Mouse (Mus musculus) megakaryocyte-erythroid progenitor cell, adult 5 weeks (primary cell): ENCODE results near the gene Pbld1. TPM values are rescaled to one million over a fixed set of nuclear protein-coding genes. Genes with fewer than 3 reads are reported as not detected.

Source experiments
- polyA plus RNA-seq: library from polyadenylated mRNA; stranded (reverse); fragments of >175 nt; gene quantifications from 2 replicates; pipeline ENCODE4 v1.2.3, GENCODE M21; 2012

The Pbld1 gene
- polyA plus RNA-seq, result 0.12 TPM in 1 of 2 replicates, not detected in the other

DNA sequence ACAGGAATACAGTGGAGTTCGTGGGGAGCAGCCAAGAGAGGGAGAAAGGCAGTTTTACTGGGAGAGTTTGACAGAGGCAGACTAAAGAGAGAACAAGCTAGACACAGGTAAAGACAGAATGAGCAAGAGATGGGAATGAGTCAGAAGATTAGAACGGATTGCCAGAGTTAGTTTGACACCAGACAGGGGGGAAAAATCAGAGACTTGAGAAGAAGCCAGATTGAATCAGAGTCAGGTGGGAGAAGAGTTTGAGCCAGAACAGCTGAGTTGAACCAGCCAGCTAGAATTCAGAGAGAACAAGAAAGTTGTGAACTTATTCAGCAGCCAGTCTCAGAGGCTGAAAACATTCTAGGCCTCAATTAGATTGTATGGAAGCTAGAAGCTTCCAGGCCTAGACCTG is at the start of gene Pbld1:
TSS of gene Pbld1 (plus strand) at position 301 of the 400 bp plus-strand sequence.

DNA sequence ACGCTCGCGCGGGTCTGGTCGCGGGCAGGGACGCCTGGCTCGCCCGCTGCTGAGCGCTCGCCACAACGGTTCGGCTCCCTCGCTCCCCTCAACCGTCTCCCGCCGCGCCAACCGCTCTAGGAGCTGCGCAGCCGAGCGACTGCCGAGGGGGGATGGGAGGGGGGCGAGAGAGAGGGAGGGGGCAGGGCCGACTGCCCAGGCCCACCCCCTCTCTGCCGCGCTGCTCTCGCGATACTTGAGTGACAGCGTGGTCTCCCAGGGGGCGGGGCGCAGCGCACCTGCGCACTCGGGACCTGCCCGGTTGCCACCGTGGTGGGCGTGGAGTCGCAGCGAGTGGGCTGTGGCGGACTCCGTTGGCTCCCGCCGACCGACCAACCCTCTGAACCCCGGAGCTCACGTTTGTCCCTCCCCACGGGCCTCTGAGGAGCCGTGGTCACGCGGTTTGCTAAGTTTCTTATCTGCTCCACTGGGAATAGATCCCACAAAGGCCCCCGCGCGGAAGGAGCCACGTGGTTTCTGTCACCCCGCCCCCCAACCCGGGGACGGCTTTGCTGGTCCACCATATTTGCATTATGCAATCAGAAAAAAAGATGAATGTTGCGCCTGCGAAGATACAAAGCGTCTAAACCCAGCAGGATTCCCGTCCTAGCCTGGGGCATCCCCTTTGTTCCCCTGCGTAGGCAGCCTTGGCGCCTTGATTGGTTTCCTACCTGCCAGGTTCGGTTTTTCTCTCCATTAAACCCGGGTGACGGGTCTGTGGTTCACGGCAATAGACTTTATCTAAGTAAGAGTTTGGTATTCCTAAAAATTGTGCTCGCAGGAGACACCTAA is 36.0 kb upstream of the Pbld1 start, which contains the start of the genes Hnrnph3 and Pbld2:
TSS of gene Hnrnph3 (minus strand) at position 469 of the 831 bp plus-strand sequence.
TSS of gene Pbld2 (plus strand) at position 567 of the 831 bp plus-strand sequence.

DNA sequence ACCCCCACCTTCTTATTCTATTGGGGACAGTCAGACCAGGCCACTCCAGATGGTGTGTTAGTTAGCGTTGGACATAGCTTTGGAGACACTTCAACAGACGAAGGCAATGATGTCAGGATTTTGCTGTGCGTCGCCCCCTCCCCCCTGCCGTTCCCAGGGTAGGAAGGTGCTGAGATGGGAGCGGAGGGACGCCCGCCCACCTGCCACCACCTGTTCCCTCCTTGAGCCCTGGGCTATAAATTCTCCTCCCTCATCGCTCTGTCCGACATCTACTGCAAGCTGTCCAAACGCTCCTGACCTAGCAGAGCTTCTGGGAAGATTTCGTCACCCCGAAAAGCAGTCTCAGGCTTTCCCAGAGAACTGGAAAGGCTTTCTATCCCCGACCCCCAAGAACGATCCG is 39.6 kb downstream of the Pbld1 start, which contains the start of gene Atoh7:
TSS of gene Atoh7 (plus strand) at position 131 of the 400 bp plus-strand sequence.

Other genes with a start within 250 kb of the Pbld1 start
- 0.97 and 4.5 TPM in 2 replicates for gene Tet1, start 151.2 kb upstream of the Pbld1 start, polyA plus RNA-seq
- gene Slc25a16, start 139.5 kb upstream of the Pbld1 start, polyA plus RNA-seq, result 10.8 and 11.9 TPM in 2 replicates
- 11.1 and 12.6 TPM in 2 replicates for gene Dna2, start 113.1 kb upstream of the Pbld1 start, polyA plus RNA-seq
- 0.69 and 0.87 TPM in 2 replicates for gene Rufy2, start 79.9 kb upstream of the Pbld1 start, polyA plus RNA-seq
- gene Hnrnph3, start 35.9 kb upstream of the Pbld1 start, polyA plus RNA-seq, result 17.3 and 19.6 TPM in 2 replicates
- gene Pbld2, start 35.8 kb upstream of the Pbld1 start, polyA plus RNA-seq, result not detected in 2 replicates
- gene Atoh7, start 39.5 kb downstream of the Pbld1 start, polyA plus RNA-seq, result not detected in 2 replicates
- 0.03 TPM in 1 of 2 replicates, not detected in the other for gene Mypn, start 143.8 kb downstream of the Pbld1 start, polyA plus RNA-seq
- gene Herc4, start 183.6 kb downstream of the Pbld1 start, polyA plus RNA-seq, result 13.6 and 18.7 TPM in 2 replicates